Mouse (Mus musculus) large intestine, adult 2 months (tissue): Measurements from ENCODE around the gene Lin7c. TPM values are rescaled to one million over a fixed set of nuclear protein-coding genes. Genes with fewer than 3 reads are reported as not detected.
"Not testable (repeated sequence)": the region's sequence is repeated elsewhere in the genome, so short reads cannot be mapped to it uniquely, and the experiment has no call there.

Experiments used
- DNase-seq: peaks from one replicate; pipeline ENCODE4 v3.0.0-alpha.2; 2012; ENCODE audit warnings: low read depth, low spot score
- WGBS: fragments of 180-500 bp; shearing (Covaris S2); methylation state at CpG from one replicate; pipeline ENCODE4 v1.1.7; 2018; 5-methylcytosine and 5-hydroxymethylcytosine counted together
- polyA plus RNA-seq: library from polyadenylated mRNA; depleted of rRNA; stranded (reverse); fragments of >200 nt; gene quantifications from 2 replicates; pipeline ENCODE4 v1.2.3, GENCODE M21; 2012; rRNA removed

The Lin7c gene
- polyA plus RNA-seq: 8.0 and 9.6 TPM in 2 replicates

GRCm38 (mm10) chr2:109890597-109890996 is at the start of gene Lin7c:
Lin7c (plus strand) TSS chr2:109890853.
- no peak for DNase-seq
- under 1% methylated on average over 42 of the region's 42 CpGs for WGBS

GRCm38 (mm10) chr2:109846401-109846800 is 44.3 kb upstream of the Lin7c start:
- DNase-seq: no peak
- 73% methylated on average over 4 of the region's 4 CpGs for WGBS

- WGBS: 63% methylated on average over 4 of the region's 4 CpGs
- no peak for DNase-seq
Measured at GRCm38 (mm10) chr2:109848305-109848704, 42.3 kb upstream of the Lin7c start.

GRCm38 (mm10) chr2:109848715-109849114 is 41.9 kb upstream of the Lin7c start:
- WGBS: 57% methylated on average over 8 of the region's 8 CpGs
- DNase-seq: no peak

GRCm38 (mm10) chr2:109855601-109856000 is 35.1 kb upstream of the Lin7c start:
- no peak for DNase-seq
- WGBS: 70% methylated on average over 5 of the region's 5 CpGs

GRCm38 (mm10) chr2:109859671-109860070 is 31.0 kb upstream of the Lin7c start:
- no peak for DNase-seq
- 56% methylated on average over 2 of the region's 2 CpGs for WGBS

GRCm38 (mm10) chr2:109860832-109861231 is 29.8 kb upstream of the Lin7c start:
- DNase-seq: no peak
- 97% methylated on average over 3 of the region's 3 CpGs for WGBS

GRCm38 (mm10) chr2:109879429-109879828 is 11.2 kb upstream of the Lin7c start:
- DNase-seq: not testable (repeated sequence)
- WGBS: 71% methylated on average over 4 of the region's 4 CpGs

- no peak for DNase-seq
- WGBS: 25% methylated on average over 2 of the region's 2 CpGs
Measured at GRCm38 (mm10) chr2:109881111-109881510, 9.5 kb upstream of the Lin7c start.

GRCm38 (mm10) chr2:109881625-109882024 is 9.0 kb upstream of the Lin7c start:
- 21% methylated on average over 1 of the region's 1 CpGs for WGBS
- DNase-seq: no peak

GRCm38 (mm10) chr2:109884106-109884505 is 6.5 kb upstream of the Lin7c start:
- 70% methylated on average over 4 of the region's 4 CpGs for WGBS
- DNase-seq: no peak

- 68% methylated on average over 4 of the region's 4 CpGs for WGBS
Measured at GRCm38 (mm10) chr2:109884507-109884906, 6.1 kb upstream of the Lin7c start.

GRCm38 (mm10) chr2:109890068-109890467 is 585 bp upstream of the Lin7c start:
- no peak for DNase-seq
- 33% methylated on average over 4 of the region's 4 CpGs for WGBS

More at GRCm38 (mm10) chr2:109884507-109884906, 6.1 kb upstream of the Lin7c start:
- DNase-seq: no peak

- DNase-seq: no peak
- WGBS: under 1% methylated on average over 34 of the region's 34 CpGs
Measured at GRCm38 (mm10) chr2:109891031-109891430, 378 bp downstream of the Lin7c start.

- DNase-seq: no peak
- whole genome bisulfite sequencing: 6% methylated on average over 4 of the region's 4 CpGs
Measured at GRCm38 (mm10) chr2:109891471-109891870, 818 bp downstream of the Lin7c start.

- DNase-seq: no peak
- 74% methylated on average over 7 of the region's 7 CpGs for WGBS
Measured at GRCm38 (mm10) chr2:109896311-109896710, 5.7 kb downstream of the Lin7c start.

- DNase-seq: no peak
- 35% methylated on average over 7 of the region's 7 CpGs for WGBS
Measured at GRCm38 (mm10) chr2:109902869-109903268, 12.2 kb downstream of the Lin7c start.

GRCm38 (mm10) chr2:109904171-109904821 is 13.6 kb downstream of the Lin7c start:
- under 1% methylated on average over 7 of the region's 7 CpGs for WGBS
- DNase-seq: peak; percentile 88

- no peak for DNase-seq
- WGBS: 63% methylated on average over 2 of the region's 2 CpGs
Measured at GRCm38 (mm10) chr2:109909122-109909521, 18.5 kb downstream of the Lin7c start.

- WGBS: 94% methylated on average over 8 of the region's 8 CpGs
Measured at GRCm38 (mm10) chr2:109912216-109912615, 21.6 kb downstream of the Lin7c start.

GRCm38 (mm10) chr2:109912766-109913165 is 22.1 kb downstream of the Lin7c start:
- WGBS: 92% methylated on average over 12 of the region's 12 CpGs
- DNase-seq: no peak

More at GRCm38 (mm10) chr2:109912216-109912615, 21.6 kb downstream of the Lin7c start:
- DNase-seq: no peak

- WGBS: 80% methylated on average over 8 of the region's 8 CpGs
- no peak for DNase-seq
Measured at GRCm38 (mm10) chr2:109913241-109913640, 22.6 kb downstream of the Lin7c start.
